Mouse (Mus musculus): ENCODE data around the gene Tmem69. TPM values are rescaled to one million over a fixed set of nuclear protein-coding genes. Genes with fewer than 3 reads are reported as not detected.

Gene Tmem69
- polyA plus RNA-seq, 1 experiment from 2014 or later = 21.5 TPM

- ATAC-seq (ENCODE audit: low FRiP score, low read depth) = no peak
- no peak overlapping the region for H3K9ac ChIP-seq
- H3K27ac ChIP-seq (replicated peaks) = no peak overlapping the region
- no peaks in the 10 kb centered on the region for H3K27me3 ChIP-seq
- no peak overlapping the region for H3K4me2 ChIP-seq
- H3K9me3 ChIP-seq = no peaks in the 10 kb centered on the region
- no peak overlapping the region for H3K4me3 ChIP-seq
- peaks cover 9% of the 10 kb centered on the region for H3K36me3 ChIP-seq
- H3K4me1 ChIP-seq (replicated peaks) = no peaks in the 10 kb centered on the region
Observed at GRCm38 (mm10) chr4:116536351-116536750, 19.4 kb downstream of the Tmem69 start.

GRCm38 (mm10) chr4:116531109-116531508 is 24.6 kb downstream of the Tmem69 start:
- 69% methylated on average over 2 of the region's 2 CpGs for WGBS
- no peak for ATAC-seq (ENCODE audit: low FRiP score, low read depth)
- Histone ChIP-seq H3K9me3 (no peaks in the 10 kb centered on the region), H3K9ac (no peak overlapping the region), H3K36me3 (peaks cover 13% of the 10 kb centered on the region), H3K27me3 (no peaks in the 10 kb centered on the region), H3K4me3 (no peak overlapping the region), H3K4me1 (replicated peaks) (no peaks in the 10 kb centered on the region), H3K27ac (replicated peaks) (no peak overlapping the region), H3K4me2 (no peak overlapping the region)

GRCm38 (mm10) chr4:116507425-116508218 is 48.1 kb downstream of the Tmem69 start, which contains the start of gene Ipp:
TSS of gene Ipp (plus strand) at chr4:116507549.
- peaks cover 17% of the 10 kb centered on the region for H3K4me1 ChIP-seq (replicated peaks)
- H3K4me3 ChIP-seq = peak within 1 kb of the TSS; percentile 54
- peak within 1 kb of the TSS; percentile 57 for H3K9ac ChIP-seq
- peaks cover 5% of the 10 kb centered on the region; the same call in 1 of the 2 replicates for H3K36me3 ChIP-seq
- peak within 1 kb of the TSS; percentile 65 for H3K4me2 ChIP-seq
- no peaks in the 10 kb centered on the region for H3K27me3 ChIP-seq
- WGBS = under 1% methylated on average over 55 of the region's 55 CpGs
- H3K27ac ChIP-seq (replicated peaks) = peak within 1 kb of the TSS; percentile 79
- ATAC-seq (ENCODE audit: low FRiP score, low read depth) = peak; percentile 99
- H3K9me3 ChIP-seq = no peaks in the 10 kb centered on the region

- no peak; the same call in 1 of the 2 replicates for ATAC-seq (ENCODE audit: low FRiP score, low read depth)
- Histone ChIP-seq H3K36me3 (peaks cover 5% of the 10 kb centered on the region; the same call in 1 of the 2 replicates), H3K27me3 (no peaks in the 10 kb centered on the region), H3K4me2 (peak overlapping the region; percentile 65), H3K9ac (peak overlapping the region; percentile 57), H3K27ac (replicated peaks) (peak overlapping the region; percentile 79), H3K4me1 (replicated peaks) (peaks cover 17% of the 10 kb centered on the region), H3K9me3 (no peaks in the 10 kb centered on the region), H3K4me3 (peak overlapping the region; percentile 54)
- 30% methylated on average over 11 of the region's 11 CpGs for WGBS
Observed at GRCm38 (mm10) chr4:116506886-116507424, 48.8 kb downstream of the Tmem69 start.

Other genes with a start within 250 kb of the Tmem69 start
- 43.9 and 48.9 TPM in 2 replicates for gene Mast2, start 91.8 kb downstream of the Tmem69 start, polyA plus RNA-seq (2015; fragmentation: Nextera tagmentation; extraction: Ambion mirVana)
- 12.0 and 14.5 TPM in 2 replicates for gene Ipp, start 48.4 kb downstream of the Tmem69 start, polyA plus RNA-seq (2015; fragmentation: Nextera tagmentation; extraction: Ambion mirVana)
- 14.4 and 15.4 TPM in 2 replicates for gene Gpbp1l1, start 1.7 kb upstream of the Tmem69 start, polyA plus RNA-seq (2015; fragmentation: Nextera tagmentation; extraction: Ambion mirVana)
- 4.4 and 4.8 TPM in 2 replicates for gene Ccdc17, start 40.7 kb upstream of the Tmem69 start, polyA plus RNA-seq (2015; fragmentation: Nextera tagmentation; extraction: Ambion mirVana)
- gene Nasp, start 72.0 kb upstream of the Tmem69 start, polyA plus RNA-seq (2015; fragmentation: Nextera tagmentation; extraction: Ambion mirVana) = 92.9 and 98.3 TPM in 2 replicates
- gene Akr1a1, start 95.7 kb upstream of the Tmem69 start, polyA plus RNA-seq (2015; fragmentation: Nextera tagmentation; extraction: Ambion mirVana) = 704 and 712 TPM in 2 replicates
- 446 and 514 TPM in 2 replicates for gene Prdx1, start 129.6 kb upstream of the Tmem69 start, polyA plus RNA-seq (2015; fragmentation: Nextera tagmentation; extraction: Ambion mirVana)
- gene Mmachc, start 152.5 kb upstream of the Tmem69 start, polyA plus RNA-seq (2015; fragmentation: Nextera tagmentation; extraction: Ambion mirVana) = 23.0 and 23.2 TPM in 2 replicates
- gene Ccdc163, start 152.6 kb upstream of the Tmem69 start, polyA plus RNA-seq (2015; fragmentation: Nextera tagmentation; extraction: Ambion mirVana) = 12.6 and 13.6 TPM in 2 replicates
- gene Tesk2, start 165.0 kb upstream of the Tmem69 start, polyA plus RNA-seq (2015; fragmentation: Nextera tagmentation; extraction: Ambion mirVana) = 2.6 and 3.3 TPM in 2 replicates